Mouse (Mus musculus): ENCODE data around the gene Hbb-bh2.
A peak's percentile ranks its signal among the peaks of the same experiment; 100 is the strongest.
"Not testable (repeated sequence)": the region's sequence is repeated elsewhere in the genome, so short reads cannot be mapped to it uniquely, and the experiment has no call there.

Hbb-bh2 gene

GRCm38 (mm10) chr7:103812174-103812573 is 28.1 kb downstream of the Hbb-bh2 start:
- DNase-seq (ENCODE audit: low spot score in 2 of 2) = no peak

- DNase-seq (ENCODE audit: low spot score in 2 of 2) = no peak
These were observed 29.0 kb downstream of the Hbb-bh2 start for GRCm38 (mm10) chr7:103811223-103811845.

- DNase-seq (ENCODE audit: low spot score in 2 of 2) = peak in 1 of 2 experiments; percentile 22
These were observed 29.6 kb downstream of the Hbb-bh2 start for GRCm38 (mm10) chr7:103810746-103811145.

- no peak for DNase-seq (ENCODE audit: low spot score in 2 of 2)
These were observed 30.0 kb downstream of the Hbb-bh2 start for GRCm38 (mm10) chr7:103810296-103810695.

DNA sequence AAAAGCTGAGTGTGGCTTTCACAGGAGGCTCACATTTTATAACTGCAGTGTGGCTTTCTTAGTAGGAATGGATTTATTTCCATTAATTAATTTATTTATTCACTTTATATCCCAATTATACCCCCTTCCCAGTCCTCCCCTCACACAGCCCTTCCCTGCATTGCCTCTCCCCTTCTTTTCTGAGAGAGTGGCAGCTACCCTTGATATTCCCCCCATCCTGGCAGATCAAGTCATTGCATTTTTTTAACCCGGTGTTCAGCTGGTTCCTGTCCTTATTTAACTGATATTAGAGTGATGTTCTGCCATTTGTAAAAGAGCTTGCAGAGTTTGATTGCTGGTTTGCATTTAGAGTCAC is 30.5 kb downstream of the Hbb-bh2 start:
- peak in 1 of 2 experiments; percentile 51 for DNase-seq (ENCODE audit: low spot score in 2 of 2)

GRCm38 (mm10) chr7:103808971-103809800 is 31.1 kb downstream of the Hbb-bh2 start:
- no peak for DNase-seq (ENCODE audit: low spot score in 2 of 2)

GRCm38 (mm10) chr7:103808120-103808519 is 32.2 kb downstream of the Hbb-bh2 start:
- not testable (repeated sequence) for DNase-seq (ENCODE audit: low spot score in 2 of 2)

GRCm38 (mm10) chr7:103806856-103807255 is 33.5 kb downstream of the Hbb-bh2 start:
- DNase-seq (ENCODE audit: low spot score in 2 of 2) = peak in 1 of 2 experiments; percentile 55

GRCm38 (mm10) chr7:103792669-103793388 is 47.5 kb downstream of the Hbb-bh2 start:
- DNase-seq (ENCODE audit: low spot score in 2 of 2) = peak in 1 of 2 experiments; percentile 46

- DNase-seq (ENCODE audit: low spot score in 2 of 2) = no peak
These were observed 48.6 kb downstream of the Hbb-bh2 start, which contains the start of gene Olfr67 for GRCm38 (mm10) chr7:103791721-103792120. Gene Olfr67 (minus strand): TSS chr7:103791821.

Data from spleen, postnatal 10 days (tissue).